Mouse (Mus musculus) liver, embryonic 14.5 days (tissue): ENCODE results near the gene Wee1.

Experiments
- CTCF ChIP-seq: IDR thresholded peaks from 2 replicates; pipeline ENCODE4 v1.5.1; 2016; ENCODE audit warnings: antibody characterized with exemption, low read depth, control low read depth
- EP300 ChIP-seq: IDR thresholded peaks from 2 replicates; pipeline ENCODE4 v1.6.1; 2016; ENCODE audit warnings: antibody characterized with exemption, low read depth

DNA sequence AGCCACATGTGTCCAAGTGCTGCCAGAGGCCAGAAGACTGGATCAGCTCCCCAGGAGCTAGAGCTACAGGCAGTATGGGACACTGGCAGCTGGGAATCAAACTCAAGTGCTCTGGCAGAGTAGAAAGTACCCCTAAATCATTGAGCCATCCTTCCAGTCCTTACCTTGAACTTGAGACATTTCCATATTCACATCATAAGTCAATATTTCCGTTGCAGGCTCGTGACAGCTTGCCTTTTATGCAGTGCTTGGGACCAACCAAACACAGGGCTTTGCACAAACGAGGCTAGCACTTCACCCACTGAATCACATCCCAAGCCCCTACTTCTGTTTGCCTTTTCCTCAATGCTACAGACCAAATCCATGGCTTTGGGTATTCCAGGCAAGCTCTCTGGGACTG lies 36.2 kb downstream of the Wee1 start:
- TF ChIP-seq CTCF (no peak), EP300 (no peak)
